In genomic region chr1:88277098-88277817, GRCm38 (mm10) we compare ENCODE assay signal across 8 mouse cellular contexts. TPM values are rescaled to one million over a fixed set of nuclear protein-coding genes. Genes with fewer than 3 reads are reported as not detected.
DNase-seq lines count a peak whose midpoint lies in the region; ATAC-seq and TF ChIP-seq lines count a peak whose summit lies in the region.

TSS of gene Hjurp (minus strand) at chr1:88277633.
TSS of gene Trpm8 (plus strand) at chr1:88277661.

- peak within 1 kb of the TSS; percentile 63 for H3K9ac ChIP-seq in forebrain, embryonic 12.5 days
- peak within 1 kb of the TSS; percentile 69 for H3K9ac ChIP-seq in heart, postnatal 0 days (replicated peaks; ENCODE audit: low read depth, low read length)
- H3K9ac ChIP-seq in liver, embryonic 16.5 days (ENCODE audit: low read depth, low read length) = peak within 1 kb of the TSS; percentile 78
- peak within 1 kb of the TSS; percentile 70 for H3K9ac ChIP-seq in neural tube, embryonic 13.5 days

- TF ChIP-seq POLR2A in testis, adult 2 months (IDR thresholded peaks at IDR 0.05; ENCODE audit: control insufficient read depth, low read depth, low read length) = no peak

- H3K27ac ChIP-seq in forebrain, embryonic 12.5 days = peak within 1 kb of the TSS; percentile 80
- peak within 1 kb of the TSS; percentile 78 for H3K27ac ChIP-seq in heart, postnatal 0 days (ENCODE audit: low read depth)
- H3K27ac ChIP-seq in liver, embryonic 16.5 days (ENCODE audit: low read length) = peak within 1 kb of the TSS; percentile 88
- H3K27ac ChIP-seq in neural tube, embryonic 13.5 days (replicated peaks) = peak within 1 kb of the TSS; percentile 64
- peak within 1 kb of the TSS; percentile 33 for H3K27ac ChIP-seq in testis, adult 2 months (ENCODE audit: control insufficient read depth, insufficient read depth, low read depth, low read length)

- peak; percentile 98 for TF ChIP-seq CTCF in E14TG2a.4 (conservative IDR thresholded peaks at IDR 0.05; ENCODE audit: low read length)
- TF ChIP-seq CTCF in heart, postnatal 0 days (IDR thresholded peaks at IDR 0.05; ENCODE audit: low read depth) = peak; percentile 100
- TF ChIP-seq CTCF in testis, adult 2 months (IDR thresholded peaks at IDR 0.05; ENCODE audit: control insufficient read depth, insufficient read depth, insufficient replicate concordance, low read depth, low read length) = no peak

- H3K4me1 ChIP-seq in E14TG2a.4 (replicated peaks; ENCODE audit: low read depth, low read length) = peaks cover 59% of the 10 kb centered on the region
- H3K4me1 ChIP-seq in forebrain, embryonic 12.5 days = peaks cover 24% of the 10 kb centered on the region
- H3K4me1 ChIP-seq in heart, postnatal 0 days (ENCODE audit: control insufficient read depth, insufficient read depth) = peaks cover 26% of the 10 kb centered on the region
- peaks cover 27% of the 10 kb centered on the region for H3K4me1 ChIP-seq in liver, embryonic 16.5 days (ENCODE audit: control insufficient read depth, low read depth, low read length)
- peaks cover 33% of the 10 kb centered on the region for H3K4me1 ChIP-seq in neural tube, embryonic 13.5 days (replicated peaks)
- peaks cover 18% of the 10 kb centered on the region for H3K4me1 ChIP-seq in testis, adult 2 months (ENCODE audit: control insufficient read depth, insufficient read depth, low read length)

- H3K4me2 ChIP-seq in forebrain, embryonic 12.5 days = peak within 1 kb of the TSS; percentile 54
- H3K4me2 ChIP-seq in heart, postnatal 0 days (ENCODE audit: low read depth, low read length) = peak within 1 kb of the TSS; percentile 62
- peak within 1 kb of the TSS; percentile 61 for H3K4me2 ChIP-seq in liver, embryonic 16.5 days (ENCODE audit: low read depth, low read length)
- H3K4me2 ChIP-seq in neural tube, embryonic 13.5 days = peak within 1 kb of the TSS; percentile 56

- H3K27me3 ChIP-seq in E14TG2a.4 (ENCODE audit: insufficient read depth, low read length) = no peaks in the 10 kb centered on the region
- H3K27me3 ChIP-seq in forebrain, embryonic 12.5 days = no peaks in the 10 kb centered on the region
- H3K27me3 ChIP-seq in heart, postnatal 0 days (ENCODE audit: control insufficient read depth, insufficient read depth, low read length) = no peaks in the 10 kb centered on the region
- no peaks in the 10 kb centered on the region for H3K27me3 ChIP-seq in liver, embryonic 16.5 days (ENCODE audit: control insufficient read depth, insufficient read depth, low read depth, low read length)
- H3K27me3 ChIP-seq in neural tube, embryonic 13.5 days = no peaks in the 10 kb centered on the region
- no peaks in the 10 kb centered on the region for H3K27me3 ChIP-seq in testis, adult 2 months (ENCODE audit: control insufficient read depth, insufficient read depth, low read length)

- peaks cover 52% of the 10 kb centered on the region for H3K9me3 ChIP-seq in E14TG2a.4 (ENCODE audit: low read length)
- H3K9me3 ChIP-seq in forebrain, embryonic 12.5 days = peaks cover 3% of the 10 kb centered on the region; the same call in 1 of the 2 replicates
- H3K9me3 ChIP-seq in heart, postnatal 0 days (replicated peaks; ENCODE audit: control insufficient read depth, low read length) = no peaks in the 10 kb centered on the region
- H3K9me3 ChIP-seq in liver, embryonic 16.5 days (replicated peaks; ENCODE audit: control insufficient read depth, low read length) = no peaks in the 10 kb centered on the region
- peaks cover 6% of the 10 kb centered on the region for H3K9me3 ChIP-seq in neural tube, embryonic 13.5 days

- no peak for TF ChIP-seq EP300 in heart, postnatal 0 days (IDR thresholded peaks at IDR 0.05; ENCODE audit: low read depth)

- under 1% methylated on average over 50 of the region's 50 CpGs for WGBS in forebrain, embryonic 12.5 days
- WGBS in heart, postnatal 0 days = under 1% methylated on average over 50 of the region's 50 CpGs
- under 1% methylated on average over 50 of the region's 50 CpGs for WGBS in liver, embryonic 16.5 days (ENCODE audit: insufficient replicate concordance)
- under 1% methylated on average over 50 of the region's 50 CpGs for WGBS in neural tube, embryonic 13.5 days

- H3K4me3 ChIP-seq in E14TG2a.4 (replicated peaks; ENCODE audit: low read length) = peak within 1 kb of the TSS; percentile 89
- peak within 1 kb of the TSS; percentile 48 for H3K4me3 ChIP-seq in forebrain, embryonic 12.5 days (replicated peaks)
- H3K4me3 ChIP-seq in heart, postnatal 0 days (ENCODE audit: low read depth, low read length) = peak within 1 kb of the TSS; percentile 57
- H3K4me3 ChIP-seq in liver, embryonic 16.5 days (ENCODE audit: low read depth, low read length) = peak within 1 kb of the TSS; percentile 66
- peak within 1 kb of the TSS; percentile 43 for H3K4me3 ChIP-seq in neural tube, embryonic 13.5 days
- peak within 1 kb of the TSS; percentile 74 for H3K4me3 ChIP-seq in testis, adult 2 months (ENCODE audit: control insufficient read depth, low read depth, low read length)

- H3K36me3 ChIP-seq in E14TG2a.4 (ENCODE audit: insufficient read depth, low read length) = peaks cover 39% of the 10 kb centered on the region
- peaks cover 38% of the 10 kb centered on the region for H3K36me3 ChIP-seq in forebrain, embryonic 12.5 days (replicated peaks)
- H3K36me3 ChIP-seq in heart, postnatal 0 days (replicated peaks; ENCODE audit: control insufficient read depth, insufficient read depth, low read length) = peaks cover 38% of the 10 kb centered on the region
- H3K36me3 ChIP-seq in liver, embryonic 16.5 days (ENCODE audit: control insufficient read depth, insufficient read depth) = peaks cover 31% of the 10 kb centered on the region
- H3K36me3 ChIP-seq in neural tube, embryonic 13.5 days = peaks cover 33% of the 10 kb centered on the region
- peaks cover 4% of the 10 kb centered on the region for H3K36me3 ChIP-seq in testis, adult 2 months (ENCODE audit: control insufficient read depth, insufficient read depth, low read length)

- peak; percentile 100 for DNase-seq in c-Kit-positive CD71-positive TER-119-positive erythroid progenitor cells, embryonic 14.5 days (ENCODE audit: low spot score)
- DNase-seq in heart, postnatal 0 days (ENCODE audit: low spot score) = peak; percentile 100
- peak; percentile 100 for DNase-seq in kidney, postnatal 4 days

- peak; percentile 96 for ATAC-seq in forebrain, embryonic 12.5 days (ENCODE audit: low FRiP score)
- peak; percentile 97 for ATAC-seq in heart, postnatal 0 days (ENCODE audit: insufficient read depth, low read depth)
- peak; percentile 91 for ATAC-seq in liver, embryonic 16.5 days (ENCODE audit: low read depth)
- ATAC-seq in neural tube, embryonic 13.5 days (ENCODE audit: low read depth) = peak; percentile 98

RNA-seq across cellular contexts. Expression of gene Hjurp, which starts in this region (rescaled TPM):
- 209 and 210 TPM in 2 replicates for polyA plus RNA-seq in forebrain, embryonic 12.5 days (2016; fragmentation: Nextera tagmentation; extraction: Ambion mirVana)
- 95.2 and 97.3 TPM in 2 replicates for total RNA-seq in heart, postnatal 0 days (2014; rRNA removed; ENCODE audit: low replicate concordance)
- 28.0 and 29.3 TPM in 2 replicates for polyA plus RNA-seq in heart, postnatal 0 days (2015; fragmentation: Nextera tagmentation; extraction: Ambion mirVana)
- 69.3 and 71.4 TPM in 2 replicates for polyA plus RNA-seq in liver, embryonic 16.5 days (2015; fragmentation: Nextera tagmentation; extraction: Ambion mirVana)
- 69.9 and 74.0 TPM in 2 replicates for polyA plus RNA-seq in neural tube, embryonic 13.5 days (2015; fragmentation: Nextera tagmentation; extraction: Ambion mirVana)
- polyA plus RNA-seq in testis, adult 2 months (2012; rRNA removed) = 29.1 and 34.3 TPM in 2 replicates

RNA-seq across cellular contexts. Expression of gene Trpm8, which starts in this region (rescaled TPM):
- not detected in 2 replicates for polyA plus RNA-seq in forebrain, embryonic 12.5 days (2016; fragmentation: Nextera tagmentation; extraction: Ambion mirVana)
- total RNA-seq in heart, postnatal 0 days (2014; rRNA removed; ENCODE audit: low replicate concordance) = not detected in 2 replicates
- not detected in 2 replicates for polyA plus RNA-seq in heart, postnatal 0 days (2015; fragmentation: Nextera tagmentation; extraction: Ambion mirVana)
- not detected in 2 replicates for polyA plus RNA-seq in liver, embryonic 16.5 days (2015; fragmentation: Nextera tagmentation; extraction: Ambion mirVana)
- 0.07 TPM in 1 of 2 replicates, not detected in the other for polyA plus RNA-seq in neural tube, embryonic 13.5 days (2015; fragmentation: Nextera tagmentation; extraction: Ambion mirVana)
- polyA plus RNA-seq in testis, adult 2 months (2012; rRNA removed) = 4.3 and 4.7 TPM in 2 replicates

Comparison
In these comparisons a context has a peak if more than half of its experiments do, and no peak if none do; other contexts are left out.
1. Peak in every context shown above with its lines: DNase-seq, ATAC-seq, H3K4me3 ChIP-seq and H3K27ac ChIP-seq.
2. H3K27ac ChIP-seq: peak in every context shown above with its lines; median percentile 88 in liver, embryonic 16.5 days; 80 in forebrain, embryonic 12.5 days; 78 in heart, postnatal 0 days; 64 in neural tube, embryonic 13.5 days; 33 in testis, adult 2 months.